Mouse (Mus musculus) CH12.LX (cell line): ENCODE measurements at regions not wholly inside any gene's neighbourhood (a gene's known extent, or its start where the extent isn't known, plus 50 kb on each side); places are given as distances from the start of the nearest gene placed in this dataset.
"Not testable (repeated sequence)": the region's sequence is repeated elsewhere in the genome, so short reads cannot be mapped to it uniquely, and the experiment has no call there.

Experiments used
- DNase-seq: peaks from one replicate; pipeline ENCODE4 v3.0.0-alpha.2; 2013; ENCODE audit errors: extremely low read depth
- H3K27ac ChIP-seq: 2 replicates; pipeline ENCODE4 v1.5.1; 2012; ENCODE audit warnings: low read depth, mild to moderate bottlenecking, control low read depth, moderate library complexity; ENCODE audit not compliant: insufficient read depth
- H3K27me3 ChIP-seq: replicated peaks from 2 replicates; pipeline ENCODE3; 2012; ENCODE audit warnings: inconsistent platforms
- H3K36me3 ChIP-seq, 2 experiments: replicated peaks in 1 of 2; 2 replicates each; pipeline versions ENCODE3 to v1.6.1; 2012; ENCODE audit warnings: inconsistent platforms in 1 of 2, low read length in 1 of 2, mild to moderate bottlenecking in 1 of 2, mixed read lengths in 1 of 2, moderate library complexity in 1 of 2; ENCODE audit not compliant: control insufficient read depth in 1 of 2, insufficient read depth in 1 of 2
- H3K4me1 ChIP-seq, 2 experiments: 2 replicates each; pipeline ENCODE4 v1.6.1; 2012; ENCODE audit warnings: inconsistent platforms in 1 of 2, moderate library complexity in 1 of 2; ENCODE audit not compliant: insufficient read depth in 2 of 2, control insufficient read depth in 1 of 2
- H3K4me2 ChIP-seq: 2 replicates; pipeline ENCODE4 v1.6.1; 2012; ENCODE audit warnings: low read depth, mild to moderate bottlenecking, control low read depth; ENCODE audit not compliant: poor library complexity, insufficient read depth, severe bottlenecking
- H3K4me3 ChIP-seq, 3 experiments: fragments of 150-350 bp in 1 of 3; sonication (generic) in 1 of 3; replicated peaks in 1 of 3; 2 replicates each; pipeline versions ENCODE3 to v1.5.1; 2011 to 2012; ENCODE audit warnings: low read depth in 2 of 3, low read length in 2 of 3, mild to moderate bottlenecking in 2 of 3, moderate library complexity in 2 of 3, control low read depth in 1 of 3, improper control_type of control experiment in 1 of 3, inconsistent platforms in 1 of 3, mixed read lengths in 1 of 3; ENCODE audit not compliant: poor library complexity in 1 of 3
- H3K79me2 ChIP-seq: replicated peaks from 2 replicates; pipeline ENCODE4 v1.6.1; 2012; ENCODE audit warnings: mild to moderate bottlenecking, moderate library complexity; ENCODE audit not compliant: control insufficient read depth, poor library complexity, insufficient read depth, severe bottlenecking; ENCODE audit errors: extremely low read depth
- H3K9ac ChIP-seq: 2 replicates; pipeline ENCODE4 v1.6.1; 2012; ENCODE audit warnings: low read depth, mild to moderate bottlenecking, control low read depth, moderate library complexity; ENCODE audit not compliant: insufficient read depth
- H3K9me3 ChIP-seq: replicated peaks from 2 replicates; pipeline ENCODE3; 2012; ENCODE audit warnings: low read length, inconsistent platforms, mixed read lengths
- CHD1 ChIP-seq: IDR thresholded peaks from 2 replicates; pipeline ENCODE4 v1.6.1; 2012; ENCODE audit warnings: low read depth, low read length, improper control_type of control experiment, inconsistent platforms
- E2F4 ChIP-seq: IDR thresholded peaks from 2 replicates; pipeline ENCODE4 v1.6.1; 2011; ENCODE audit warnings: low read depth, low read length, improper control_type of control experiment; ENCODE audit not compliant: insufficient replicate concordance
- ELF1 ChIP-seq: IDR thresholded peaks from 2 replicates; pipeline ENCODE4 v1.6.1; 2014; ENCODE audit warnings: low read depth, mild to moderate bottlenecking, inconsistent platforms, low read length, improper control_type of control experiment
- ETS1 ChIP-seq: conservative IDR thresholded peaks from 2 replicates; pipeline ENCODE4 v1.6.1; 2012; ENCODE audit warnings: low read depth, mild to moderate bottlenecking, inconsistent platforms, low read length, improper control_type of control experiment, moderate library complexity
- GABPA ChIP-seq: IDR thresholded peaks from 2 replicates; pipeline ENCODE4 v1.6.1; 2012; ENCODE audit warnings: low read depth, low read length, improper control_type of control experiment, inconsistent platforms; ENCODE audit not compliant: insufficient replicate concordance
- HCFC1 ChIP-seq: IDR thresholded peaks from 2 replicates; pipeline ENCODE4 v1.6.1; 2012; ENCODE audit warnings: low read depth, mild to moderate bottlenecking, inconsistent platforms, low read length, improper control_type of control experiment
- JUN ChIP-seq: IDR thresholded peaks from 2 replicates; pipeline ENCODE4 v1.6.1; 2011; ENCODE audit warnings: low read depth, mild to moderate bottlenecking, low read length, improper control_type of control experiment, moderate library complexity; ENCODE audit not compliant: insufficient read depth
- KAT2A ChIP-seq: IDR thresholded peaks from 2 replicates; pipeline ENCODE4 v1.6.1; 2012; ENCODE audit warnings: low read length, improper control_type of control experiment, inconsistent platforms; ENCODE audit not compliant: insufficient replicate concordance
- MAX ChIP-seq: IDR thresholded peaks from 2 replicates; pipeline ENCODE4 v1.6.1; 2011; ENCODE audit warnings: low read length, improper control_type of control experiment
- MAZ ChIP-seq: IDR thresholded peaks from 2 replicates; pipeline ENCODE4 v1.6.1; 2012; ENCODE audit warnings: low read depth, mild to moderate bottlenecking, inconsistent platforms, low read length, improper control_type of control experiment, moderate library complexity
- MEF2A ChIP-seq: IDR thresholded peaks from 2 replicates; pipeline ENCODE4 v1.6.1; 2014; ENCODE audit warnings: low read depth, mild to moderate bottlenecking, inconsistent platforms, low read length, improper control_type of control experiment, borderline replicate concordance
- MXI1 ChIP-seq: IDR thresholded peaks from 2 replicates; pipeline ENCODE4 v1.6.1; 2011; ENCODE audit warnings: mild to moderate bottlenecking, low read depth, low read length, improper control_type of control experiment
- MYC ChIP-seq: IDR thresholded peaks from 2 replicates; pipeline ENCODE4 v1.6.1; 2011; ENCODE audit warnings: low read depth, mild to moderate bottlenecking, improper control_type of control experiment, low read length
- NELFE ChIP-seq: IDR thresholded peaks from 2 replicates; pipeline ENCODE4 v1.6.1; 2011; ENCODE audit warnings: low read depth, low read length, improper control_type of control experiment
- NRF1 ChIP-seq: IDR thresholded peaks from 2 replicates; pipeline ENCODE4 v1.6.1; 2014; ENCODE audit warnings: low read depth, mild to moderate bottlenecking, inconsistent platforms, low read length, improper control_type of control experiment, moderate library complexity
- PAX5 ChIP-seq: IDR thresholded peaks from 2 replicates; pipeline ENCODE4 v1.6.1; 2012; ENCODE audit warnings: low read length, inconsistent platforms, mixed read lengths
- POLR2A ChIP-seq: IDR thresholded peaks from 2 replicates; pipeline ENCODE4 v1.6.1; 2011; ENCODE audit warnings: low read depth, mild to moderate bottlenecking, improper control_type of control experiment, low read length
- POLR2AphosphoS2 ChIP-seq: IDR thresholded peaks from 2 replicates; pipeline ENCODE4 v1.6.1; 2011; ENCODE audit warnings: low read depth, low read length, improper control_type of control experiment
- RAD21 ChIP-seq: IDR thresholded peaks from 2 replicates; pipeline ENCODE4 v1.6.1; 2011; ENCODE audit warnings: low read depth, mild to moderate bottlenecking, low read length, improper control_type of control experiment, moderate library complexity
- SMC3 ChIP-seq: IDR thresholded peaks from 2 replicates; pipeline ENCODE4 v1.6.1; 2011; ENCODE audit warnings: low read depth, low read length, improper control_type of control experiment
- ZC3H11A ChIP-seq: IDR thresholded peaks from 2 replicates; pipeline ENCODE4 v1.6.1; 2012; ENCODE audit warnings: low read depth, mild to moderate bottlenecking, inconsistent platforms, low read length, improper control_type of control experiment
- ZMIZ1 ChIP-seq: IDR thresholded peaks from 2 replicates; pipeline ENCODE4 v1.6.1; 2012; ENCODE audit warnings: low read depth, mild to moderate bottlenecking, inconsistent platforms, low read length, improper control_type of control experiment
- ZNF384 ChIP-seq: IDR thresholded peaks from 2 replicates; pipeline ENCODE4 v1.6.1; 2012; ENCODE audit warnings: low read depth, low read length, improper control_type of control experiment, inconsistent platforms
- dilution Hi-C: fragments of 300-500 bp; cut with MboI; formaldehyde crosslinking; loops from 2 replicates; pipeline ENCODE4 v1.14.3; 2020; ENCODE audit warnings: low sequenced_read_pairs; ENCODE audit not compliant: extremely low pct_unique_long_range_greater_than_20kb, extremely low pct_ligation_motif_present
- in situ Hi-C: fragments of 300-500 bp; cut with MboI; formaldehyde crosslinking; loops from 3 replicates; pipeline ENCODE4 v1.14.3; 2019; ENCODE audit warnings: low sequenced_read_pairs, low pct_ligation_motif_present, low pct_unique_long_range_greater_than_20kb, mixed read lengths

GRCm38 (mm10) chr7:36175296-36175695 is 372.5 kb upstream of the Zfp507 start:
- Histone ChIP-seq H3K9me3 (peaks cover 67% of the 10 kb centered on the region), H3K27me3 (no peaks in the 10 kb centered on the region), H3K27ac (no peak overlapping the region), H3K4me1 (no peaks in the 10 kb centered on the region), H3K9ac (no peak overlapping the region), H3K4me2 (no peak overlapping the region), H3K4me3 (no peak overlapping the region), H3K79me2 (no peaks in the 10 kb centered on the region), H3K36me3 (no peaks in the 10 kb centered on the region)
- no peak for TF ChIP-seq PAX5
- TF ChIP-seq KAT2A = no peak
- no peak for TF ChIP-seq E2F4
- TF ChIP-seq ELF1 = no peak
- in situ Hi-C loops (no loop called here), dilution Hi-C loops (no loop called here)
- no peak for DNase-seq

- H3K36me3 ChIP-seq, in situ Hi-C loops, H3K4me3 ChIP-seq, DNase-seq, H3K79me2 ChIP-seq, H3K4me2 ChIP-seq, H3K9ac ChIP-seq, dilution Hi-C loops, H3K27me3 ChIP-seq, H3K4me1 ChIP-seq, H3K27ac ChIP-seq: not testable (repeated sequence)
- H3K9me3 ChIP-seq = peaks cover 54% of the 10 kb centered on the region
These were observed 369.7 kb upstream of the Zfp507 start for GRCm38 (mm10) chr7:36172511-36172910.

- no peaks in the 10 kb centered on the region for H3K36me3 ChIP-seq
- no peaks in the 10 kb centered on the region for H3K4me1 ChIP-seq
- no peak overlapping the region for H3K27ac ChIP-seq
- H3K9me3 ChIP-seq = peaks cover 79% of the 10 kb centered on the region
- in situ Hi-C loops (no loop called here), dilution Hi-C loops (no loop called here)
- TF ChIP-seq MYC = no peak
- no peak for TF ChIP-seq ZNF384
- TF ChIP-seq NELFE = no peak
- TF ChIP-seq GABPA = no peak
- TF ChIP-seq RAD21 = no peak
- TF ChIP-seq CHD1 = no peak
- no peak for TF ChIP-seq MEF2A
- TF ChIP-seq MAZ = no peak
- TF ChIP-seq ETS1 = no peak
- TF ChIP-seq POLR2A = no peak
- TF ChIP-seq HCFC1 = no peak
- TF ChIP-seq PAX5 = no peak
- TF ChIP-seq POLR2AphosphoS2 = no peak
- no peak for TF ChIP-seq SMC3
- no peak for TF ChIP-seq NRF1
- TF ChIP-seq MAX = no peak
- no peak for TF ChIP-seq ZMIZ1
- no peak for TF ChIP-seq MXI1
- no peak for TF ChIP-seq ZC3H11A
- no peak for TF ChIP-seq JUN
- H3K9ac ChIP-seq = no peak overlapping the region
- no peaks in the 10 kb centered on the region for H3K27me3 ChIP-seq
- H3K4me2 ChIP-seq = no peak overlapping the region
- no peaks in the 10 kb centered on the region for H3K79me2 ChIP-seq
- DNase-seq = no peak
- H3K4me3 ChIP-seq = no peak overlapping the region
These were observed 354.6 kb upstream of the Zfp507 start for GRCm38 (mm10) chr7:36157270-36157945.
